Mouse (Mus musculus): ENCODE results near the gene Plac8.

DNA sequence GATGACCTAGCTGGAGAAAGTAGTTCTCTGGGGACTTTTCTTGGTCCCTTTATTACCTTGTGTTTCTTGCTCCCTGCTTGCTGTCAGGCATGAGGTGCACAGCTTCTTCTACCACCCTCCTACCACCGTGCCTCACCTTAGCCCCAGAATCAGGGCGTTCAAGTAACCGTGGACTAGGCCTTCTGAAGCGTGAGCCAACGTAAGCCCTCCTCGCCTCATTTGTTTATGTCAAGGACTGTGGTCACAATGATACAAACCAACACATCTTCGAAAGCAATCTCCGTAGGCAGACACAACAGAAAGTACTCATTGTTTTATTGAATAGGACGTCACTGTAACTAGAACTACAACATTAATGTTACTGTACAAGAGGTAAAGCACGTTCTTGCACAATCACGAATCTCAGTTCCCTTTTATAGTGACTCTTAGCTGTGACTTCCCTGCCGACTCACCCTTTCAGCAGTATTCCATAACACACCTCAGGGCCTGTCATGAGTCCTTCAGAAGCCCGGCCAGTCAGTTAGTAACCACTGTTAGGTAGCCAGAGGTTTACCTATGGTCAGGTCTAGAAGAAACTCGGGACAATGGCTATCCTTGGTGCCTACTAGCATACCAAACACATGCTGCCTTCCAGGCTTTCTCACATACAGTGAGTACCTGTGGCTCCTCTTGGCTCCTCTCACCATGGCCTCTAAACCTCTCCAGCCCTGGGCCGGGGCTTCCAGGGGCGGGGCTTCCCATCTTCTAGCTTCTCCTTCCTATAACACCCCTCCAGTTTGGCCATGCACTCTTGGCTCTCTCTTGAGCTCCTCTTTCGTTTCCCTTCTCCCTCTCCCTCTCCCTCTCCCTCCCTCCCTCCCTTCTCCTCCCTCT is 42.1 kb upstream of the Plac8 start:
- TF ChIP-seq CTCF (IDR thresholded peaks at IDR 0.05; ENCODE audit: extremely low read depth, insufficient read length, insufficient replicate concordance, low read depth, low read length) (no peak), POLR2A (IDR thresholded peaks at IDR 0.05; ENCODE audit: low read depth, low read length) (no peak)
